ENCODE assay signal across 9 mouse cellular contexts in the genomic region with DNA sequence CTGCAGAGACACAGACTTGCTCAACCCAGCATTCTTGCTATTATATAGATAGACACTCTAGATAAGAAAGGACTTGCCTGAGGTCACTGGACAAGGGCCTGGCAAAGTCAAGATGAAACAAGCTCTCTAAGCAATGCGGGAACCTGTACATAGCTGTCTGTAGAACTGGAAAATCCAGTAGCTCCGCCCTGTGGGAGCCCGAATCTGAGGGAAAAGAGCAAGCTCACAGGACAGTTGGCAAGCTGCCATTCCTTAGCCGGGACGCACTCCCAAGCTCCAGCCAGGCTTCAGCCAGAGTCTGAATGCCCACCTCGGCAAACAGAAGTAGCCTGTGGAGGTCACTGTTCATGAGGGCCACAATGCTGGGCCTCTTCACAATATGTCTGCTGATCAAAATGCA. TPM values are rescaled to one million over a fixed set of nuclear protein-coding genes. Genes with fewer than 3 reads are reported as not detected.
A peak's percentile ranks its signal among the peaks of the same experiment; 100 is the strongest.
DNase-seq lines count a peak whose midpoint lies in the region; ATAC-seq and TF ChIP-seq lines count a peak whose summit lies in the region.
"Had no signal": no experiment of that assay in that cellular context is flagged by ENCODE, and none has a peak within 500 bp of the region (broad histone marks: within the 10 kb centered on the region; RNA-seq: fewer than 3 reads in every experiment).

No protein-coding gene starts in this region.

- H3K4me1 ChIP-seq in kidney, postnatal 0 days (replicated peaks; ENCODE audit: insufficient read depth, low read length) = no peaks in the 10 kb centered on the region
- H3K4me1 ChIP-seq in stomach, embryonic 15.5 days = peaks cover 13% of the 10 kb centered on the region

- 27% methylated on average over 6 of the region's 6 CpGs for WGBS in kidney, postnatal 0 days
- 28% methylated on average over 6 of the region's 6 CpGs for WGBS in stomach, embryonic 15.5 days

- H3K27me3 ChIP-seq in kidney, postnatal 0 days (ENCODE audit: insufficient read depth, low read length) = no peaks in the 10 kb centered on the region
- H3K27me3 ChIP-seq in stomach, embryonic 15.5 days (replicated peaks) = no peaks in the 10 kb centered on the region
- H3K27me3 ChIP-seq: midbrain, embryonic 12.5 days had no signal

- TF ChIP-seq CTCF in kidney, postnatal 0 days (IDR thresholded peaks at IDR 0.05; ENCODE audit: low read depth) = no peak

- ATAC-seq in kidney, postnatal 0 days (replicated peaks; ENCODE audit: low FRiP score, low read depth) = peak; percentile 49; the same call in 1 of the 2 replicates
- ATAC-seq in stomach, embryonic 15.5 days (ENCODE audit: insufficient read depth, low FRiP score, low read depth) = peak; percentile 41; the same call in 1 of the 2 replicates

- no peaks in the 10 kb centered on the region for H3K9me3 ChIP-seq in kidney, postnatal 0 days (replicated peaks; ENCODE audit: low read length)
- no peaks in the 10 kb centered on the region for H3K9me3 ChIP-seq in stomach, embryonic 15.5 days
- H3K9me3 ChIP-seq: heart, embryonic 13.5 days; midbrain, embryonic 12.5 days had no signal

- H3K9ac ChIP-seq in kidney, postnatal 0 days (ENCODE audit: low read depth, low read length) = no peak overlapping the region
- no peak overlapping the region for H3K9ac ChIP-seq in stomach, embryonic 15.5 days
- H3K9ac ChIP-seq: heart, embryonic 13.5 days; midbrain, embryonic 12.5 days had no signal

- peak overlapping the region; percentile 25; the same call in 1 of the 2 replicates for H3K27ac ChIP-seq in kidney, postnatal 0 days
- H3K27ac ChIP-seq in stomach, embryonic 15.5 days = peak overlapping the region; percentile 85
- H3K27ac ChIP-seq: heart, embryonic 13.5 days; midbrain, embryonic 12.5 days had no signal

- peak; percentile 14 for DNase-seq in layer of hippocampus, adult 11-12 months (ENCODE audit: low spot score)
- no peak for DNase-seq in layer of hippocampus, adult 9-11 months
- peak; percentile 57 for DNase-seq in adrenal gland, postnatal 25 days
- peak; percentile 66 for DNase-seq in kidney, postnatal 0 days (ENCODE audit: low spot score)
- no peak for DNase-seq in embryo, embryonic 9.5 days (ENCODE audit: extremely low spot score)
- no peak for DNase-seq in natural killer cell, adult 2 months (ENCODE audit: low spot score in 2 of 2)

- H3K36me3 ChIP-seq in kidney, postnatal 0 days (ENCODE audit: insufficient read depth, low read length) = no peaks in the 10 kb centered on the region
- H3K36me3 ChIP-seq in stomach, embryonic 15.5 days = no peaks in the 10 kb centered on the region
- H3K36me3 ChIP-seq: heart, embryonic 13.5 days; midbrain, embryonic 12.5 days had no signal

- no peak overlapping the region for H3K4me2 ChIP-seq in kidney, postnatal 0 days (ENCODE audit: low read length)
- no peak overlapping the region for H3K4me2 ChIP-seq in stomach, embryonic 15.5 days
- H3K4me2 ChIP-seq: heart, embryonic 13.5 days; midbrain, embryonic 12.5 days had no signal

- H3K4me3 ChIP-seq in kidney, postnatal 0 days (replicated peaks; ENCODE audit: low read depth, low read length) = no peak overlapping the region
- H3K4me3 ChIP-seq in stomach, embryonic 15.5 days (replicated peaks) = no peak overlapping the region
- H3K4me3 ChIP-seq: heart, embryonic 13.5 days; midbrain, embryonic 12.5 days had no signal

RNA-seq across cellular contexts. Expression of a gene that starts 28.8 kb away (rescaled TPM):
- 12.0 and 13.8 TPM in 2 replicates for total RNA-seq in adrenal gland, postnatal 25 days (2021)
- 107 and 109 TPM in 2 replicates for polyA plus RNA-seq in kidney, postnatal 0 days (2015; fragmentation: Nextera tagmentation; extraction: Ambion mirVana)
- polyA plus RNA-seq in stomach, embryonic 15.5 days (2015; fragmentation: Nextera tagmentation; extraction: Ambion mirVana) = 20.5 and 30.6 TPM in 2 replicates

RNA-seq across cellular contexts. Expression of a gene that starts 51.3 kb away (rescaled TPM):
- 12.0 and 13.8 TPM in 2 replicates for total RNA-seq in adrenal gland, postnatal 25 days (2021)
- 40.1 and 51.2 TPM in 2 replicates for polyA plus RNA-seq in kidney, postnatal 0 days (2015; fragmentation: Nextera tagmentation; extraction: Ambion mirVana)
- 106 and 112 TPM in 2 replicates for polyA plus RNA-seq in stomach, embryonic 15.5 days (2015; fragmentation: Nextera tagmentation; extraction: Ambion mirVana)

Comparison
In these comparisons a context has a peak if more than half of its experiments do, and no peak if none do; other contexts are left out.
1. DNase-seq: peak in layer of hippocampus, adult 11-12 months (single experiment), adrenal gland, postnatal 25 days (single experiment) and kidney, postnatal 0 days (single experiment); none in layer of hippocampus, adult 9-11 months (single experiment), embryo, embryonic 9.5 days (single experiment) and natural killer cell, adult 2 months (0 of 2).